Mouse (Mus musculus) skeletal muscle tissue, postnatal 0 days (tissue): ENCODE measurements around the gene Fat3. TPM values are rescaled to one million over a fixed set of nuclear protein-coding genes. Genes with fewer than 3 reads are reported as not detected.

Source experiments
- polyA plus RNA-seq: library from polyadenylated mRNA; unstranded; fragments of >200 nt; fragmentation: Nextera tagmentation; extraction: Ambion mirVana; gene quantifications from 2 replicates; pipeline ENCODE4 v1.2.1, GENCODE M21; 2015

Fat3 gene
- polyA plus RNA-seq = 0.40 and 0.49 TPM in 2 replicates

GRCm38 (mm10) chr9:16501186-16501711 is at the start of gene Fat3:
Fat3 (minus strand) TSS chr9:16501285.

GRCm38 (mm10) chr9:15874506-15875160 is 626.5 kb downstream of the Fat3 start, which contains the start of gene Mtnr1b:
Mtnr1b (minus strand) TSS chr9:15874556.

